Mouse (Mus musculus) macrophage (primary cell): ENCODE measurements around the gene Hoxd10. TPM values are rescaled to one million over a fixed set of nuclear protein-coding genes. Genes with fewer than 3 reads are reported as not detected.

Experiments used
- H3K27ac ChIP-seq: fragments of 350-480 bp; formaldehyde crosslinking; 2 replicates; pipeline ENCODE4 v1.9.0; 2021
- H3K36me3 ChIP-seq: fragments of 350-480 bp; formaldehyde crosslinking; 2 replicates; pipeline ENCODE4 v1.9.0; 2021; ENCODE audit errors: inconsistent target
- H3K4me3 ChIP-seq: fragments of 350-480 bp; formaldehyde crosslinking; 2 replicates; pipeline ENCODE4 v1.9.0; 2021; ENCODE audit errors: inconsistent target
- H3K79me2 ChIP-seq: fragments of 350-480 bp; formaldehyde crosslinking; 2 replicates; pipeline ENCODE4 v1.9.0; 2021; ENCODE audit errors: inconsistent target
- WGBS: methylation state at CpG from one replicate; pipeline ENCODE4 v1.1.7; 2026; ENCODE audit warnings: inconsistent platforms; ENCODE audit not compliant: missing documents; 5-methylcytosine and 5-hydroxymethylcytosine counted together
- polyA plus RNA-seq: library from polyadenylated mRNA; stranded (reverse); fragments of 250-400 nt; gene quantifications from 3 replicates; pipeline ENCODE4 v1.2.4, GENCODE M21; 2018; ENCODE audit warnings: inconsistent platforms

Gene Hoxd10
- polyA plus RNA-seq, 1 experiment from 2014 or later, result not detected

- H3K4me3 ChIP-seq, result no peak overlapping the region
- WGBS, result 12% methylated on average over 26 of the region's 26 CpGs
- H3K36me3 ChIP-seq, result no peaks in the 10 kb centered on the region
- no peaks in the 10 kb centered on the region for H3K79me2 ChIP-seq
- H3K27ac ChIP-seq, result no peak overlapping the region
Measured at GRCm38 (mm10) chr2:74703720-74704392, 12.1 kb downstream of the Hoxd10 start.

DNA sequence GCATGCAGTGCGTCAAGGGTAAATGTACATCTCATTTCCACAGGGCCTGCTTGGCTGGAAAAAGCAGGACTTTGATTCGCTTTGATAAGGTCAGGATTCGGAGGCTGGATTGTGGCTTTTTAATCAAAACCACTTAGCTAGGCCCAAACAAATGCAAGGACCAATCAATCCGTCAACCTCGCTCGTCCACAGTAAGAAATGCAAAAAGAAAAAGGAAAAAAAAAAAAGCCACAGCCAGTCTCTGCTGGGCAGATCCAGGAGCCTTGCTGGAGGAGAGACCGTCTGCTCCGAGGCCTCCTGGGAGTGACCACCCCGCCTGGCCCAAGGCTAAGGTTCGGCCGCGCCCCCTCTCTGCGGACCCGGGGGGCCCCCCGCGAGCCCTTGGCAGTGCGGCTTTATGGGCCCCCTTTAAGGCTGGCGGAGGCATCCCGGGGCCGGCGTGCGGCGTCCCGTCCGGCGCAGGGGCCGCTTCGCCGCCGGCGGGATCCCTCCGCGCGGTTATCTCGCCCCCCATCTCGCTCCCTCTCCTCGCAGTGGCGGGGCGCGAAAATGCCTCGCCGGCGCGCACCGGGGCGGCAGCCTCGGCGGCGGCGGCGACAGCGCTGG lies 12.8 kb downstream of the Hoxd10 start, which contains the start of gene Hoxd8:
TSS of gene Hoxd8 (plus strand) at position 223 of the 606 bp plus-strand sequence.
- H3K27ac ChIP-seq, result no peak within 1 kb of the TSS
- H3K36me3 ChIP-seq, result no peaks in the 10 kb centered on the region
- H3K79me2 ChIP-seq, result no peaks in the 10 kb centered on the region
- H3K4me3 ChIP-seq, result no peak within 1 kb of the TSS
- whole genome bisulfite sequencing, result 7% methylated on average over 43 of the region's 52 CpGs

- WGBS, result under 1% methylated on average over 59 of the region's 66 CpGs
- no peak overlapping the region for H3K4me3 ChIP-seq
- H3K27ac ChIP-seq, result no peak overlapping the region
- H3K36me3 ChIP-seq, result no peaks in the 10 kb centered on the region
- H3K79me2 ChIP-seq, result no peaks in the 10 kb centered on the region
Measured at GRCm38 (mm10) chr2:74704999-74705466, 13.3 kb downstream of the Hoxd10 start.

DNA sequence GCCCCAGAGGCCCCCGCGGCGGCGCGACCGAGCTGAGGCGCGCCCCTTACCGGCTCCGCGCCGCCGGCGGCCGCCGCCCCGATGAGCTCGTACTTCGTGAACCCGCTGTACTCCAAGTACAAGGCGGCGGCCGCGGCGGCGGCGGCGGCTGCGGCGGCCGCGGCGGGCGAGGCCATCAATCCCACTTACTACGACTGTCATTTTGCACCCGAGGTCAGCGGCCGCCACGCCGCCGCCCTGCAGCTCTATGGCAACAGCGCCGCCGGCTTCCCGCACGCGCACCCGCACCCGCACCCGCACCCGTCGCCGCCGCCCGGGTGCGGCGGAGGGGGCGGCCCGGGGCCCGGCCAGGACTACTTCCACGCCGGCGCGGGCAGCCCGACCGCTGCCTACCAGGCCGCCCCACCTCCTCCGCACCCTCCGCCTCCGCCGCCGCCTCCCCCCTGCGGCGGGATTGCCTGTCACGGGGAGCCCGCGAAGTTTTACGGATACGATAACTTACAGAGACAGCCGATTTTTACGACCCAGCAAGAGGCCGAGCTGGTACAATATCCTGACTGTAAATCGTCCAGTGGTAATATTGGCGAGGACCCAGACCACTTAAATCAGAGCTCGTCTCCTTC lies 13.9 kb downstream of the Hoxd10 start:
- H3K27ac ChIP-seq, result no peak overlapping the region
- WGBS, result 1% methylated on average over 71 of the region's 85 CpGs
- no peak overlapping the region for H3K4me3 ChIP-seq

GRCm38 (mm10) chr2:74706393-74706960 lies 14.8 kb downstream of the Hoxd10 start:
- H3K27ac ChIP-seq, result no peak overlapping the region
- H3K4me3 ChIP-seq, result no peak overlapping the region
- WGBS, result 16% methylated on average over 12 of the region's 13 CpGs
- no peaks in the 10 kb centered on the region for H3K79me2 ChIP-seq
- H3K36me3 ChIP-seq, result no peaks in the 10 kb centered on the region

More for the DNA sequence above, 13.9 kb downstream of the Hoxd10 start:
- Histone ChIP-seq H3K36me3 (no peaks in the 10 kb centered on the region), H3K79me2 (no peaks in the 10 kb centered on the region)

- Histone ChIP-seq H3K27ac (no peak overlapping the region), H3K36me3 (no peaks in the 10 kb centered on the region), H3K4me3 (no peak overlapping the region), H3K79me2 (no peaks in the 10 kb centered on the region)
- WGBS, result 32% methylated on average over 7 of the region's 7 CpGs
Measured at GRCm38 (mm10) chr2:74707599-74707998, 15.9 kb downstream of the Hoxd10 start.

DNA sequence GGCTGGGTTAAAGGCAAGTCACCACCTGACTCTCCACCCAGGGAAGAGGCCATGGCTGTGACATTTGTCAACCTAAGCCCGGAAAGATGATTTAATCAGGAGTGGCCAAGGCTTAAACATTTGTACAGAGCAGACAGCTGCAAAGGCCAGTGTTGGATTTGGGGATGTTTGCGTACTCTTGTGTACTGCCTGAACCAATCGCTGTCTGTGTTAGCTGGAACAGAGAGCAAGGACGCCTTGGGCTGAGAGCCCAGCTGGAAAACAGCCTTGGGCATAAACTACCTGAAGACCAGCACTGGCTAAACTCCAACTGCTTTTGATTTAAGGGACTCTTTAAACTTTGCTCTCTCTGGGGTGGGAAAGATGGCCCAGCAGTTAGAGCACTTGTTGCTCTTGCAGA lies 17.0 kb downstream of the Hoxd10 start:
- Histone ChIP-seq H3K36me3 (no peaks in the 10 kb centered on the region), H3K79me2 (no peaks in the 10 kb centered on the region)
- WGBS, result 60% methylated on average over 4 of the region's 4 CpGs

GRCm38 (mm10) chr2:74709465-74710419 lies 18.0 kb downstream of the Hoxd10 start:
- 28% methylated on average over 5 of the region's 5 CpGs for WGBS
- no peaks in the 10 kb centered on the region for H3K36me3 ChIP-seq
- no peaks in the 10 kb centered on the region for H3K79me2 ChIP-seq
- H3K27ac ChIP-seq, result no peak overlapping the region
- no peak overlapping the region for H3K4me3 ChIP-seq

More for the DNA sequence above, 17.0 kb downstream of the Hoxd10 start:
- Histone ChIP-seq H3K4me3 (no peak overlapping the region), H3K27ac (no peak overlapping the region)

DNA sequence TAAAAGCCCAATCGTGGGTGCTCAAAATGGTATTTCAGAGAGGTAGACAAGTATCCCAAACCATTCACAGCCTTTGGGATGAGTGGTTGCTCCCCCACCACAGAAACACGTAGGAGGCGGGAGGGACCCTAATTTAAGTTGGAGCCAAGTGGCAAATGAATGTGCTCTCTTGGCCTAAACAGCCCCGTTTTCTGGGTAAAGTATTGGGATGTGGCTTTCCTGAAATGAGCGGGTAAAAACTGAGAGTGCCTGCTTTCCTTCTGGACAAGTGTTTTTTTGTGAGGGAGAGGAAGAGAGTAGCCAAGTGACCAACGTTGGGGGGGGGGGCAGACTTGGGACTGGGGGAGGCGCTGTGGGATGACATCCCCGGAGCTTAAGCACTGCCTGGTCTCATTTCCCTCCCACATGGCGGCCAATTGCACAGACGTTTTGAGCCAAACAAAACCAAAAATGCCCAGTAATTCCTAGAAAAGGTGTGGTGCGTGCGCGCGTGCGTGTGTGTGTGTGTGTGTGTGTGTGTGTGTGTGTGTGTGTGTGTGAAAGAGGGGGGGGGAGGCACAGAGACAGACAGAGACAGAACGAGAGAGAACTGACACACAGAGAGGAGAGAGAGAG lies 19.3 kb downstream of the Hoxd10 start:
- 12% methylated on average over 15 of the region's 16 CpGs for WGBS
- H3K79me2 ChIP-seq, result no peaks in the 10 kb centered on the region
- H3K36me3 ChIP-seq, result no peaks in the 10 kb centered on the region
- H3K27ac ChIP-seq, result no peak overlapping the region
- no peak overlapping the region for H3K4me3 ChIP-seq

- Histone ChIP-seq H3K36me3 (no peaks in the 10 kb centered on the region), H3K27ac (no peak within 1 kb of the TSS), H3K79me2 (no peaks in the 10 kb centered on the region), H3K4me3 (no peak within 1 kb of the TSS)
- WGBS, result 4% methylated on average over 65 of the region's 65 CpGs
Measured at GRCm38 (mm10) chr2:74711721-74712621, 20.2 kb downstream of the Hoxd10 start, which contains the start of the genes Hoxd3 and Hoxd4. Gene Hoxd3, plus strand, starts transcription at chr2:74711927. Gene Hoxd4, plus strand, starts transcription at chr2:74711929.

DNA sequence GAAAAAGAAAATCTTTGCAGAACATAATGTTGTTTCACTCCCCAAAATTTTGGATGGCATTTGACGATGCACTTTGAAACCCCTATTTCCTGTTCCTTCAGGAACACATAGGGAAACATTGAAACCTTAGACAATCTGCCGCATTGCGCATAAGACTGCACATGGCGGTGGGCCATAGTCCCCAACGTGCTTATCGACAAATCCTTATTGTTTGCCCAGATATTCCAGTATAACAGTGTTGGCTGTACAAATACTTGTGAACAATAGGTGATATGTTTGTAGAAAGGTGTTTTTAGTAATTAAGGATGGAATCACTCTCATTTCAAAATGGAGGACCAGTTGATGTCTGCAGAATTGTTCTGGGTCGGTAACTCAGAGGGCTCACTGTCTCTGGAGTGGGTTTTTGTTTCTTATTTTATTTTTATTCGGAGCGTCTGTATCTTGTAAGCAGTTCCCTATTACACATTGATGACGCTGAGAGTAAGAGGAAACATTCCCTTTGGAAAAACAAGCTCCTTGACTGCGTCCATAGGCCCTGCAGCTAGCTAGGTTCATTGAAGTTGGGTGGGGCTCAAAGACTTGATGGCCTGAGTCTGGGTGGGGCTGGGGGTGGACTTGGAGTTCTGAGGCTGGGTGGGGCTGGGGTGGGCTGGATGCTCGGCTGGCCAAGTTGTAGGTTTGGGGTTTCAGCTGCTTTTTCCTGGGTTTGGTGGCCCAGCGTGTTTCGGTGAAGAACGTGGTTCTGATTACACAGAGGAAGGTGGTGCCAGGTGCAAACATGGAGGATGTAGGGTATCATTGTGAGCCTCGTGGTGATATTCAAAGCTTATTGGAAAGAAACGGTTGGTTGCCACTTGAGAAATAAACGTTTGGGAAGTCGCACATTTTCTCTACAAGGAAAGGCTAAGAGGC lies 21.8 kb downstream of the Hoxd10 start:
- 30% methylated on average over 19 of the region's 19 CpGs for WGBS
- Histone ChIP-seq H3K4me3 (no peak overlapping the region), H3K79me2 (no peaks in the 10 kb centered on the region), H3K36me3 (no peaks in the 10 kb centered on the region), H3K27ac (no peak overlapping the region)

- 12% methylated on average over 18 of the region's 18 CpGs for WGBS
- H3K36me3 ChIP-seq, result no peaks in the 10 kb centered on the region
- H3K4me3 ChIP-seq, result no peak overlapping the region
- no peaks in the 10 kb centered on the region for H3K79me2 ChIP-seq
- H3K27ac ChIP-seq, result no peak overlapping the region
Measured at GRCm38 (mm10) chr2:74714156-74714789, 22.5 kb downstream of the Hoxd10 start.
